Mouse (Mus musculus) MEL (cell line): ENCODE data around the gene Ppp1r11. TPM values are rescaled to one million over a fixed set of nuclear protein-coding genes. Genes with fewer than 3 reads are reported as not detected.
A peak's percentile ranks its signal among the peaks of the same experiment; 100 is the strongest.

Experiments
- DNase-seq: peaks from one replicate; pipeline ENCODE4 v3.0.0; 2011; ENCODE audit warnings: low read depth, low spot score
- H3K27ac ChIP-seq: 2 replicates; pipeline ENCODE4 v1.5.1; 2012; ENCODE audit warnings: low read depth, mild to moderate bottlenecking, control low read depth, low read length, moderate library complexity; ENCODE audit not compliant: control insufficient read depth
- H3K27me3 ChIP-seq, 2 experiments: fragments of 150-350 bp in 1 of 2; sonication (generic) in 1 of 2; 2 replicates each; pipeline ENCODE4 v1.6.1; 2012; ENCODE audit warnings: low read length in 2 of 2, mild to moderate bottlenecking in 2 of 2, improper control_type of control experiment in 1 of 2, moderate library complexity in 1 of 2; ENCODE audit not compliant: insufficient read depth in 2 of 2, control insufficient read depth in 1 of 2
- H3K36me3 ChIP-seq, 2 experiments: 2 replicates each; pipeline ENCODE4 v1.6.1; 2012 to 2014; ENCODE audit warnings: low read length in 2 of 2, improper control_type of control experiment in 1 of 2, inconsistent platforms in 1 of 2, mild to moderate bottlenecking in 1 of 2; ENCODE audit not compliant: insufficient read depth in 2 of 2, control insufficient read depth in 1 of 2
- H3K4me1 ChIP-seq, 2 experiments: fragments of 150-350 bp in 1 of 2; sonication (generic) in 1 of 2; 2 replicates each; pipeline ENCODE4 v1.6.1; 2012; ENCODE audit warnings: low read length in 2 of 2, improper control_type of control experiment in 1 of 2, mild to moderate bottlenecking in 1 of 2; ENCODE audit not compliant: insufficient read depth in 2 of 2, control insufficient read depth in 1 of 2
- H3K4me3 ChIP-seq, 2 experiments: fragments of 150-350 bp in 1 of 2; sonication (generic) in 1 of 2; 2 replicates each; pipeline ENCODE4 v1.5.1; 2012; ENCODE audit warnings: low read depth in 2 of 2, low read length in 2 of 2, mild to moderate bottlenecking in 2 of 2, moderate library complexity in 2 of 2, control low read depth in 1 of 2, improper control_type of control experiment in 1 of 2; ENCODE audit not compliant: control insufficient read depth in 1 of 2, insufficient read depth in 1 of 2
- H3K79me2 ChIP-seq: 2 replicates; pipeline ENCODE4 v1.6.1; 2012; ENCODE audit warnings: mild to moderate bottlenecking, low read length, moderate library complexity; ENCODE audit not compliant: control insufficient read depth, poor library complexity, insufficient read depth
- H3K9ac ChIP-seq: 2 replicates; pipeline ENCODE4 v1.6.1; 2012; ENCODE audit warnings: low read depth, mild to moderate bottlenecking, control low read depth, low read length, moderate library complexity; ENCODE audit not compliant: control insufficient read depth, poor library complexity, severe bottlenecking
- H3K9me3 ChIP-seq: fragments of 150-350 bp; sonication (generic); replicated peaks from 2 replicates; pipeline ENCODE4 v1.6.1; 2012; ENCODE audit warnings: mild to moderate bottlenecking, low read length, improper control_type of control experiment, moderate library complexity; ENCODE audit not compliant: insufficient read depth
- BHLHE40 ChIP-seq: IDR thresholded peaks from 2 replicates; pipeline ENCODE4 v1.6.1; 2012; ENCODE audit warnings: low read depth, mild to moderate bottlenecking, inconsistent platforms, low read length, improper control_type of control experiment, borderline replicate concordance
- CHD1 ChIP-seq: IDR thresholded peaks from 2 replicates; pipeline ENCODE4 v1.6.1; 2012; ENCODE audit warnings: low read depth, mild to moderate bottlenecking, inconsistent platforms, low read length, improper control_type of control experiment
- CHD2 ChIP-seq: IDR thresholded peaks from 2 replicates; pipeline ENCODE4 v1.6.1; 2011; ENCODE audit warnings: low read length, improper control_type of control experiment
- CTCF ChIP-seq, 3 experiments: IDR thresholded peaks in 2 of 3; conservative IDR thresholded peaks in 1 of 3; 2 replicates each; pipeline ENCODE4 v1.5.1; 2011 to 2012; ENCODE audit warnings: low read length in 3 of 3, low read depth in 2 of 3, mild to moderate bottlenecking in 2 of 3, improper control_type of control experiment in 1 of 3, inconsistent platforms in 1 of 3, mixed read lengths in 1 of 3, moderate library complexity in 1 of 3; ENCODE audit not compliant: control insufficient read depth in 1 of 3, insufficient read depth in 1 of 3, poor library complexity in 1 of 3, severe bottlenecking in 1 of 3
- GABPA ChIP-seq: IDR thresholded peaks from 2 replicates; pipeline ENCODE4 v1.6.1; 2012; ENCODE audit warnings: low read depth, mild to moderate bottlenecking, inconsistent platforms, low read length, improper control_type of control experiment, moderate library complexity
- GATA1 ChIP-seq: IDR thresholded peaks from 2 replicates; pipeline ENCODE4 v1.6.1; 2011; ENCODE audit warnings: low read depth, low read length, improper control_type of control experiment
- HCFC1 ChIP-seq: IDR thresholded peaks from 2 replicates; pipeline ENCODE4 v1.6.1; 2012; ENCODE audit warnings: low read depth, mild to moderate bottlenecking, inconsistent platforms, low read length, improper control_type of control experiment, moderate library complexity
- JUND ChIP-seq: IDR thresholded peaks from 2 replicates; pipeline ENCODE4 v1.6.1; 2011; ENCODE audit warnings: low read depth, mild to moderate bottlenecking, improper control_type of control experiment, low read length
- KAT2A ChIP-seq: conservative IDR thresholded peaks from 2 replicates; pipeline ENCODE4 v1.6.1; 2012; ENCODE audit warnings: low read depth, low read length, improper control_type of control experiment, inconsistent platforms
- MEF2A ChIP-seq: IDR thresholded peaks from 2 replicates; pipeline ENCODE4 v1.6.1; 2014; ENCODE audit warnings: low read depth, mild to moderate bottlenecking, inconsistent platforms, low read length, improper control_type of control experiment; ENCODE audit not compliant: poor library complexity, insufficient replicate concordance, severe bottlenecking; ENCODE audit errors: extremely low read depth
- MXI1 ChIP-seq: IDR thresholded peaks from 2 replicates; pipeline ENCODE4 v1.6.1; 2011; ENCODE audit warnings: mild to moderate bottlenecking, low read depth, low read length, improper control_type of control experiment
- NRF1 ChIP-seq: IDR thresholded peaks from 2 replicates; pipeline ENCODE4 v1.6.1; 2014; ENCODE audit warnings: low read depth, mild to moderate bottlenecking, inconsistent platforms, low read length, improper control_type of control experiment, moderate library complexity; ENCODE audit not compliant: poor library complexity, insufficient read depth, severe bottlenecking
- POLR2A ChIP-seq, 2 experiments: IDR thresholded peaks; 2 replicates each; pipeline ENCODE4 v1.6.1; 2011 to 2012; ENCODE audit warnings: low read length in 2 of 2, mild to moderate bottlenecking in 2 of 2, control low read depth in 1 of 2, improper control_type of control experiment in 1 of 2, low read depth in 1 of 2, moderate library complexity in 1 of 2; ENCODE audit not compliant: control insufficient read depth in 1 of 2, insufficient read depth in 1 of 2, poor library complexity in 1 of 2
- POLR2AphosphoS5 ChIP-seq: IDR thresholded peaks from 2 replicates; pipeline ENCODE4 v1.6.1; 2012; ENCODE audit warnings: low read depth, borderline replicate concordance, mild to moderate bottlenecking, inconsistent platforms, low read length, moderate library complexity, mixed read lengths
- SIN3A ChIP-seq: IDR thresholded peaks from 2 replicates; pipeline ENCODE4 v1.6.1; 2012; ENCODE audit warnings: low read length, improper control_type of control experiment, inconsistent platforms
- TAL1 ChIP-seq: IDR thresholded peaks from 2 replicates; pipeline ENCODE4 v1.6.1; 2012; ENCODE audit warnings: mild to moderate bottlenecking, inconsistent platforms, low read length, moderate library complexity, mixed read lengths
- TBP ChIP-seq: IDR thresholded peaks from 2 replicates; pipeline ENCODE4 v1.8.0; 2011; ENCODE audit warnings: low read depth, low read length, improper control_type of control experiment
- UBTF ChIP-seq: IDR thresholded peaks from 2 replicates; pipeline ENCODE4 v1.6.1; 2012; ENCODE audit warnings: low read depth, mild to moderate bottlenecking, inconsistent platforms, low read length, improper control_type of control experiment, moderate library complexity, borderline replicate concordance; ENCODE audit not compliant: insufficient read depth
- USF2 ChIP-seq, 2 experiments: IDR thresholded peaks; 2 replicates each; pipeline ENCODE4 v1.6.1; 2011 to 2012; ENCODE audit warnings: improper control_type of control experiment in 2 of 2, low read length in 2 of 2, borderline replicate concordance in 1 of 2, inconsistent platforms in 1 of 2, low read depth in 1 of 2, mild to moderate bottlenecking in 1 of 2; ENCODE audit not compliant: insufficient read depth in 1 of 2
- ZKSCAN1 ChIP-seq: IDR thresholded peaks from 2 replicates; pipeline ENCODE4 v1.6.1; 2012; ENCODE audit warnings: low read depth, mild to moderate bottlenecking, inconsistent platforms, low read length, improper control_type of control experiment, moderate library complexity
- polyA plus RNA-seq, 2 experiments: library from polyadenylated mRNA; stranded (reverse) in 1 of 2; unstranded in 1 of 2; fragments of >175 nt in 1 of 2; fragments of >200 nt in 1 of 2; gene quantifications; 2 replicates each; pipeline versions ENCODE4 v1.2.1 to v1.2.4; 2012; ENCODE audit warnings: low replicate concordance in 2 of 2, low read depth in 1 of 2; ENCODE audit not compliant: insufficient read length in 2 of 2, insufficient read depth in 1 of 2, missing spikeins in 1 of 2
- total RNA-seq: library from RNA; depleted of rRNA; stranded (reverse); fragments of 300-350 nt; gene quantifications from 2 replicates; pipeline ENCODE4 v1.2.3, GENCODE M21; 2012

The Ppp1r11 gene
- total and polyA plus RNA-seq, 3 experiments = 138 to 146 TPM; not detected in 1

DNA sequence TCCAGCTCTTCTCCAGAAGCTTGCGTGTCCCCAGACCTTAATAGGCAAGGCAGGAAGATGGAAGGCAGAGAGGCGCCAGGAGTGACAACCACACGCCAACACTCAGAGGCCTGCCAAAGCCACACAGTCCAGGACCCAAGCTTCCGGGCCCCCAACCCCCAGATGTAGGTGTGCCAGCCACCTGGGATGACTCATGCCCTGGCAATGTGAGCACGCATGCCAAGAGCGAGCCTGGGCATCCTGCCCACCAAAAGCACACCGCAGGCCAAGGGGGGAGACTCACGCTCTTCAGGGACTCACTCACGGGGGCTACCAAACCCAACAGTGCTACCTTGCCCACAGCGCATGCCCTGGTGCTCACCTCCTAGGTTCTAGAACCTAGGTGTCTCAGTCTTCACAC lies 9.2 kb downstream of the Ppp1r11 start:
- no peak overlapping the region for H3K9ac ChIP-seq
- H3K27me3 ChIP-seq = peaks cover 2% of the 10 kb centered on the region in 2 experiments

DNA sequence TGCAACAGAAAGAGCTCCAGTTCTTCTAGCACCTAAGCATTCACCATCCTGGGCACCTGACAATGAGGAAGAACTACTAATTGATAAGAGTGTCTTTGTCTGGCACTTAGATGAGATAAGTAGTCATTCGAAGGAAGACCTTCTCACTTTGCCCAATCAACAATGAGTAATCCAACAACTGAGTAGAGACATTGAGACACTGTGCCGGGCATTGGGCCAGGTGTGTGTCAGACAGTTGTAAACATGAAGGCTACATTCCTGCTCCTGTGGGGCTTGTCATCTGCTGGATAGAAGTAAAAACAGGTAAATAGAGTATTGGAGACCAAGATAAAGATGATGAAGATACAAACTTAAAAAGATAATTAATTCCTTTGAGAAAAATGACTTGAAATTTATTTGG lies 13.5 kb downstream of the Ppp1r11 start:
- Histone ChIP-seq H3K79me2 (no peaks in the 10 kb centered on the region), H3K36me3 (no peaks in the 10 kb centered on the region), H3K9ac (no peak overlapping the region), H3K9me3 (no peaks in the 10 kb centered on the region), H3K27ac (no peak overlapping the region), H3K27me3 (peaks cover 2 to 3% of the 10 kb centered on the region in 2 experiments), H3K4me1 (peaks cover 0 to 2% of the 10 kb centered on the region in 2 experiments; a peak in 1 of 4 replicates), H3K4me3 (no peak overlapping the region)
- DNase-seq = peak; percentile 17
- TF ChIP-seq GATA1 = no peak
- no peak for TF ChIP-seq CHD1
- no peak for TF ChIP-seq POLR2A (IDR thresholded peaks at IDR 0.05; ENCODE audit: control insufficient read depth in 1 of 2, insufficient read depth in 1 of 2, low read depth in 1 of 2, low read length in 2 of 2, poor library complexity in 1 of 2)
- TF ChIP-seq USF2 (IDR thresholded peaks at IDR 0.05; ENCODE audit: borderline replicate concordance in 1 of 2, insufficient read depth in 1 of 2, low read depth in 1 of 2, low read length in 2 of 2) = no peak
- TF ChIP-seq POLR2AphosphoS5 = no peak
- TF ChIP-seq ZKSCAN1 = no peak
- TF ChIP-seq HCFC1 = no peak
- TF ChIP-seq KAT2A = no peak
- no peak for TF ChIP-seq MXI1
- no peak for TF ChIP-seq NRF1
- TF ChIP-seq CHD2 = no peak
- no peak for TF ChIP-seq UBTF
- no peak for TF ChIP-seq CTCF (IDR thresholded peaks at IDR 0.05 in 2 of 3, conservative IDR thresholded peaks at IDR 0.05 in 1 of 3; ENCODE audit: control insufficient read depth in 1 of 3, insufficient read depth in 1 of 3, low read depth in 2 of 3, low read length in 3 of 3, poor library complexity in 1 of 3, severe bottlenecking in 1 of 3)
- TF ChIP-seq GABPA = no peak
- no peak for TF ChIP-seq TAL1
- no peak for TF ChIP-seq MEF2A
- no peak for TF ChIP-seq JUND

More for the DNA sequence above, 9.2 kb downstream of the Ppp1r11 start:
- H3K4me1 ChIP-seq = peaks cover 0 to 2% of the 10 kb centered on the region in 2 experiments; a peak in 1 of 4 replicates
- H3K27ac ChIP-seq = no peak overlapping the region
- H3K9me3 ChIP-seq = no peaks in the 10 kb centered on the region
- DNase-seq = no peak
- no peak overlapping the region for H3K4me3 ChIP-seq
- H3K36me3 ChIP-seq = no peaks in the 10 kb centered on the region
- TF ChIP-seq TBP (no peak), POLR2AphosphoS5 (no peak), BHLHE40 (no peak), POLR2A (IDR thresholded peaks at IDR 0.05; ENCODE audit: control insufficient read depth in 1 of 2, insufficient read depth in 1 of 2, low read depth in 1 of 2, low read length in 2 of 2, poor library complexity in 1 of 2) (no peak), CTCF (IDR thresholded peaks at IDR 0.05 in 2 of 3, conservative IDR thresholded peaks at IDR 0.05 in 1 of 3; ENCODE audit: control insufficient read depth in 1 of 3, insufficient read depth in 1 of 3, low read depth in 2 of 3, low read length in 3 of 3, poor library complexity in 1 of 3, severe bottlenecking in 1 of 3) (no peak), SIN3A (no peak)
- no peaks in the 10 kb centered on the region for H3K79me2 ChIP-seq
